Mouse (Mus musculus) liver, embryonic 12.5 days (tissue): ENCODE results near the gene Kazn. TPM values are rescaled to one million over a fixed set of nuclear protein-coding genes. Genes with fewer than 3 reads are reported as not detected.

Source experiments
- ATAC-seq: fragments of 200-750 bp; cut with Nextera tagmentation; 2 replicates; pipeline ENCODE4 v1.8.0; 2017; ENCODE audit warnings: moderate number of reproducible peaks, mild to moderate bottlenecking, moderate library complexity
- H3K27ac ChIP-seq: fragments of 300-500 bp; sonication (generic); 2 replicates; pipeline ENCODE4 v1.5.1; 2016; ENCODE audit warnings: mild to moderate bottlenecking
- H3K27me3 ChIP-seq: fragments of 300-500 bp; sonication (generic); replicated peaks from 2 replicates; pipeline ENCODE4 v1.6.1; 2016; ENCODE audit warnings: mild to moderate bottlenecking, moderate library complexity
- H3K36me3 ChIP-seq: fragments of 300-500 bp; sonication (generic); 2 replicates; pipeline ENCODE4 v1.6.1; 2016; ENCODE audit warnings: mild to moderate bottlenecking, moderate library complexity
- H3K4me1 ChIP-seq: fragments of 300-500 bp; sonication (generic); 2 replicates; pipeline ENCODE4 v1.6.1; 2016
- H3K4me2 ChIP-seq: fragments of 300-500 bp; sonication (generic); 2 replicates; pipeline ENCODE4 v1.6.1; 2016; ENCODE audit warnings: mild to moderate bottlenecking, moderate library complexity
- H3K4me3 ChIP-seq: fragments of 300-500 bp; sonication (generic); 2 replicates; pipeline ENCODE4 v1.5.1; 2016; ENCODE audit warnings: mild to moderate bottlenecking, moderate library complexity
- H3K9ac ChIP-seq: fragments of 300-500 bp; sonication (generic); 2 replicates; pipeline ENCODE4 v1.6.1; 2016; ENCODE audit warnings: mild to moderate bottlenecking, moderate library complexity
- H3K9me3 ChIP-seq: fragments of 300-500 bp; sonication (generic); replicated peaks from 2 replicates; pipeline ENCODE4 v1.6.1; 2016; ENCODE audit warnings: mild to moderate bottlenecking, moderate library complexity
- WGBS: fragments of 180-500 bp; shearing (Covaris S2); methylation state at CpG from one replicate; pipeline ENCODE4 v1.1.7; 2016; ENCODE audit not compliant: insufficient replicate concordance; 5-methylcytosine and 5-hydroxymethylcytosine counted together
- polyA plus RNA-seq: library from polyadenylated mRNA; unstranded; fragments of >200 nt; fragmentation: Nextera tagmentation; extraction: Ambion mirVana; gene quantifications from 2 replicates; pipeline ENCODE4 v1.2.1, GENCODE M21; 2016

Gene Kazn
- polyA plus RNA-seq, 1 experiment from 2014 or later = 2.8 TPM

DNA sequence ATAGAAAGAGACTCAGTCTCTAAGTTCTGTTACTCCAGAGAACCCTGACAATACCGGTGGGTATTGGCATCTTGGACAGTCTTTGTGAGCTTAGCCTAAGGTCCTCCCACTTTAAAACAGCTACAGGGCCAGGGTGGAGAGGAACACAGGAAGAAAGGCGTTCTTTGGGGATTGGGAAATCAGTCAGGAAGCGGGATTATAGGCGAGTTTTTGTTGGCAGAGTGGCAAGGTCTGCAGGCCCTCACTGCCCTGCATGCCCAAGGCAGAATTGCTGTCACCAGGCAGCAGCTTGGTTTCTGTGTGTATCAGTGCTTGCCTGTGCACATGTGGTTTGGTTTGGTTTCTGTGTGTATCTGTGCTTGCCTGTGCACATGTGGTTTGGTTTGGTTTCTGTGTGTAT is 22.5 kb upstream of the Kazn start:
- H3K9ac ChIP-seq = no peak overlapping the region
- H3K36me3 ChIP-seq = no peaks in the 10 kb centered on the region
- H3K4me2 ChIP-seq = no peak overlapping the region
- H3K4me3 ChIP-seq = no peak overlapping the region
- H3K4me1 ChIP-seq = no peaks in the 10 kb centered on the region
- no peak overlapping the region for H3K27ac ChIP-seq
- H3K9me3 ChIP-seq = no peaks in the 10 kb centered on the region
- 37% methylated on average over 4 of the region's 4 CpGs for WGBS
- no peaks in the 10 kb centered on the region for H3K27me3 ChIP-seq
- ATAC-seq = no peak

DNA sequence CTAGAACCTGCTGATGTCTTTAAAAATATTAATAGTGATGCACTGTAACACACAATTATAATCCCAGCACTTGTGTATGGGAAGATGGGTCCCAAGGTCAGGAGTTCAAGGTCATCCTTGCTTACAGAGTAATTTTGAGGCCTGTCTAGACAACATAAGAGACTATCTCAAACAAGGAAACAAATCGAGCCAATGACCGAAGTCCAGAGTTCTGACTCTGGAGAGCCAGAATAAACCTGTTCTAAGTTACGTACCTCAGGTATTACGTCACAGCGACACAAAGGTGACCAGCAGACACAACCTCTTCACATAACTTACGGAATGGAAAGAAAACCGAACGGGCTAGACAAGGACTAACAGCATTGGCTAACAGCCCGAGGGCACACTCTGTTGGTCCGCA is 19.5 kb upstream of the Kazn start:
- WGBS = 80% methylated on average over 10 of the region's 10 CpGs
- H3K4me1 ChIP-seq = no peaks in the 10 kb centered on the region
- no peak overlapping the region for H3K27ac ChIP-seq
- no peak for ATAC-seq
- no peaks in the 10 kb centered on the region for H3K9me3 ChIP-seq
- no peaks in the 10 kb centered on the region for H3K27me3 ChIP-seq
- no peak overlapping the region for H3K4me3 ChIP-seq
- no peaks in the 10 kb centered on the region for H3K36me3 ChIP-seq
- no peak overlapping the region for H3K9ac ChIP-seq
- no peak overlapping the region for H3K4me2 ChIP-seq

- Histone ChIP-seq H3K27ac (no peak overlapping the region), H3K9me3 (no peaks in the 10 kb centered on the region), H3K4me1 (no peaks in the 10 kb centered on the region), H3K36me3 (no peaks in the 10 kb centered on the region), H3K4me3 (no peak overlapping the region), H3K4me2 (no peak overlapping the region), H3K9ac (no peak overlapping the region), H3K27me3 (no peaks in the 10 kb centered on the region)
- no peak for ATAC-seq
- 50% methylated on average over 6 of the region's 6 CpGs for WGBS
Observed at GRCm38 (mm10) chr4:142254088-142254487, 14.9 kb upstream of the Kazn start.

- H3K27ac ChIP-seq = no peak overlapping the region
- H3K4me1 ChIP-seq = no peaks in the 10 kb centered on the region; the same call in 1 of the 2 replicates
- H3K36me3 ChIP-seq = no peaks in the 10 kb centered on the region
- no peak overlapping the region for H3K9ac ChIP-seq
- H3K9me3 ChIP-seq = no peaks in the 10 kb centered on the region
- H3K27me3 ChIP-seq = no peaks in the 10 kb centered on the region; the same call in 1 of the 2 replicates
- H3K4me2 ChIP-seq = no peak overlapping the region
- 57% methylated on average over 12 of the region's 12 CpGs for WGBS
- H3K4me3 ChIP-seq = no peak overlapping the region
- ATAC-seq = no peak
Observed at GRCm38 (mm10) chr4:142251471-142252354, 12.5 kb upstream of the Kazn start.

- H3K4me3 ChIP-seq = no peak overlapping the region
- no peaks in the 10 kb centered on the region for H3K36me3 ChIP-seq
- no peak overlapping the region for H3K4me2 ChIP-seq
- no peaks in the 10 kb centered on the region; the same call in 1 of the 2 replicates for H3K27me3 ChIP-seq
- H3K4me1 ChIP-seq = no peaks in the 10 kb centered on the region; the same call in 1 of the 2 replicates
- no peaks in the 10 kb centered on the region for H3K9me3 ChIP-seq
- no peak overlapping the region for H3K9ac ChIP-seq
- WGBS = 71% methylated on average over 8 of the region's 8 CpGs
- no peak for ATAC-seq
- no peak overlapping the region for H3K27ac ChIP-seq
Observed at GRCm38 (mm10) chr4:142250054-142250453, 10.9 kb upstream of the Kazn start.

DNA sequence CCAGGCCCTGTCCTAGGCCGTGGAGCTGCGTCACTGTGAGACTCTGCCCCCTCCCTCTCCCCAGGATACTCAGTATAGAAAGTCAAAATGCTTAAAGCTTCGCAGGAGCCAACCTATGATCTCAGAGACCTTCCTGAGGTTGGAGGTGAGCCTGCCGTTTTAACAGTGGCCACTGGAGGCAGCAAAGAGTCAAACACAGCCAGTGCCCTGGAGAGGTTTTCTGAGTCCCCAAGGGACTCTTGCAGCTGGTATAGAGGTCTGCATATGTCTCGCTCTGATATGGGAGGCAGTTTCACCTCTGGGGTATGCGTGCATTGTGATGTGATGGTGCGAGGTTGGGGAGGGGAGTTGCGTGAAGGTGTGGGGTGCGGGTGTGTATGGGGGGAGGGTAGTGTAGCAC is 10.2 kb upstream of the Kazn start:
- Histone ChIP-seq H3K9me3 (no peaks in the 10 kb centered on the region), H3K36me3 (no peaks in the 10 kb centered on the region), H3K4me1 (peaks cover 2% of the 10 kb centered on the region; the same call in 1 of the 2 replicates), H3K4me2 (no peak overlapping the region), H3K27ac (no peak overlapping the region), H3K27me3 (no peaks in the 10 kb centered on the region; the same call in 1 of the 2 replicates), H3K9ac (no peak overlapping the region), H3K4me3 (no peak overlapping the region)
- peak; percentile 29; the same call in 1 of the 2 replicates for ATAC-seq
- 14% methylated on average over 9 of the region's 9 CpGs for WGBS

DNA sequence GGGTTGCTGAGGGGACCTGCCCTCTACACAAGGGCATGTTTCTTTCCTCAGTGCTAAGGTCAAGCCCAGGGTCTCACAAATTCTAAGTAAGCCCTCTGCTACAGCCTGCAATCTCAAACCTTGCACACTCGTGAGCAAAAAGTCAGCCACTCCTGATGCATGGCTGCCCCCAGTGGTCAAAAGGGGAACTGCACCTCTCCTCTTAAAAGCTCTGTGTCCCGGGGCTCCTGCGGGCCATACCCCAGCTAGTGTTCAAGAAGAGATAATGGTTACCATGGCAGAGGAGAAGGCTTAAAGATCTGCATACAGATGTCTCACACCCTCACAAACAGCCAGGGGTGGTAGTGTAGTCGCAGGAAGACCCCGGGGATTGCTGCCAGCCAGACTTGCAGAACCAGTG is 9.2 kb upstream of the Kazn start:
- H3K27me3 ChIP-seq = no peaks in the 10 kb centered on the region; the same call in 1 of the 2 replicates
- no peak overlapping the region for H3K27ac ChIP-seq
- H3K4me1 ChIP-seq = peaks cover 8% of the 10 kb centered on the region
- WGBS = 11% methylated on average over 5 of the region's 5 CpGs
- ATAC-seq = peak; percentile 23; the same call in 1 of the 2 replicates
- H3K36me3 ChIP-seq = no peaks in the 10 kb centered on the region
- no peak overlapping the region for H3K4me3 ChIP-seq
- H3K9me3 ChIP-seq = no peaks in the 10 kb centered on the region
- H3K4me2 ChIP-seq = no peak overlapping the region
- no peak overlapping the region for H3K9ac ChIP-seq

GRCm38 (mm10) chr4:142246698-142247097 is 7.5 kb upstream of the Kazn start:
- no peaks in the 10 kb centered on the region; the same call in 1 of the 2 replicates for H3K27me3 ChIP-seq
- no peak overlapping the region for H3K4me3 ChIP-seq
- peaks cover 14% of the 10 kb centered on the region for H3K4me1 ChIP-seq
- no peaks in the 10 kb centered on the region for H3K36me3 ChIP-seq
- ATAC-seq = no peak
- H3K4me2 ChIP-seq = no peak overlapping the region
- H3K9ac ChIP-seq = no peak overlapping the region
- no peaks in the 10 kb centered on the region for H3K9me3 ChIP-seq
- 26% methylated on average over 5 of the region's 5 CpGs for WGBS
- no peak overlapping the region for H3K27ac ChIP-seq

DNA sequence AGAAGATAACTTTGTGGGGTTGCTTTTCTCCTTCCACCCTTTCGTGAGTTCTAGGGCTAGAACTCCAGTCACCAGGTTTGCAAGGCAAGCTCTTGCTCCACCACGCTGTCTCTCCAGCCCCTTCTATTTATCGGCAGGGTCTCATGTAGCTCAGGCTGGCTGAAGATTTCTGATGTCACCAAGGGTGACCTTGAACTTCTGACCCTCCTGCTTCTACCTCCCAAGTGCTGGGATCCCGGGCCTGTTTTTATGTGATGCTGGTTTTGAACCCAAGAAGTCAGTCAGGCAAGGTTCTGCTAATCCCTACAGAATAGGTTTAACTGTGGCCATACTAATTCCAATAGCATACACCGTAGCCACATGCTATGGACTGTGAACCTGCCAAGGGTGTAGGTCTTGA is 5.4 kb upstream of the Kazn start:
- Histone ChIP-seq H3K36me3 (no peaks in the 10 kb centered on the region), H3K9ac (no peak overlapping the region), H3K9me3 (no peaks in the 10 kb centered on the region), H3K4me3 (no peak overlapping the region), H3K4me1 (peaks cover 14% of the 10 kb centered on the region), H3K27ac (no peak overlapping the region), H3K4me2 (no peak overlapping the region), H3K27me3 (peaks cover 8% of the 10 kb centered on the region)
- 63% methylated on average over 5 of the region's 5 CpGs for WGBS
- no peak for ATAC-seq

- no peak for ATAC-seq
- Histone ChIP-seq H3K27me3 (peaks cover 26% of the 10 kb centered on the region), H3K9ac (no peak overlapping the region), H3K4me1 (peaks cover 32% of the 10 kb centered on the region), H3K4me2 (no peak overlapping the region), H3K36me3 (no peaks in the 10 kb centered on the region), H3K27ac (no peak overlapping the region), H3K9me3 (no peaks in the 10 kb centered on the region), H3K4me3 (no peak overlapping the region)
- 71% methylated on average over 6 of the region's 6 CpGs for WGBS
Observed at GRCm38 (mm10) chr4:142242750-142243383, 3.7 kb upstream of the Kazn start.

GRCm38 (mm10) chr4:142242164-142242563 is 3.0 kb upstream of the Kazn start:
- no peak overlapping the region for H3K4me3 ChIP-seq
- no peak for ATAC-seq
- H3K4me2 ChIP-seq = no peak overlapping the region
- H3K9ac ChIP-seq = no peak overlapping the region
- H3K4me1 ChIP-seq = peaks cover 37% of the 10 kb centered on the region
- peaks cover 33% of the 10 kb centered on the region for H3K27me3 ChIP-seq
- 35% methylated on average over 4 of the region's 4 CpGs for WGBS
- H3K27ac ChIP-seq = no peak overlapping the region
- no peaks in the 10 kb centered on the region for H3K36me3 ChIP-seq
- no peaks in the 10 kb centered on the region for H3K9me3 ChIP-seq

DNA sequence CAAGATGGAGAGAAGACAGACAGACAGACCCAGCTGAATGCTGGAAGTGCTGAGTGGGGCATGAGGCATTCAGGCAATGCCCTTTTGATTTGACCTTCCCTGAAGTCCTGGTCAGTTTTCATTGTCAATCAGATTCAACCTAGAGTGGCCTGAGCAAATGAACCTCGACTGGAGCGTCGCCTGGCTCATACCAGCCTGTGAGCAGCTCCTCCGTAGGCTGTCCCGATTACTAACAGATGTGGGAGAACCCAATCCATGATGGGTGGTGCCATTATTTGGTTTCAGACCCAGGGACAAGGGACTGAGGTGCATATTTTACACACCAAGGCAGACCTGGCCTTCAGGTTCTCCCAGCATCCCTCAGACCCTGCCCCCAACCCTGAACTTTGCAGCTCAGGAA is 1.7 kb upstream of the Kazn start:
- peaks cover 37% of the 10 kb centered on the region for H3K4me1 ChIP-seq
- no peak overlapping the region for H3K9ac ChIP-seq
- H3K9me3 ChIP-seq = no peaks in the 10 kb centered on the region
- H3K4me3 ChIP-seq = no peak overlapping the region
- WGBS = 71% methylated on average over 5 of the region's 5 CpGs
- H3K27ac ChIP-seq = no peak overlapping the region
- no peak for ATAC-seq
- H3K27me3 ChIP-seq = peaks cover 36% of the 10 kb centered on the region
- H3K4me2 ChIP-seq = no peak overlapping the region
- no peaks in the 10 kb centered on the region for H3K36me3 ChIP-seq
